Mouse (Mus musculus) spleen, adult 12 weeks (tissue): ENCODE data around the gene Cdhr4.
A peak's percentile ranks its signal among the peaks of the same experiment; 100 is the strongest.

Source experiments
- DNase-seq: peaks from one replicate; pipeline ENCODE4 v3.0.0; 2022; ENCODE audit warnings: low spot score

Cdhr4 gene

GRCm38 (mm10) chr9:107992197-107992596 is at the start of gene Cdhr4:
Gene Cdhr4, plus strand, starts transcription at chr9:107992497.
- DNase-seq: no peak

GRCm38 (mm10) chr9:107947241-107948194 is 44.8 kb upstream of the Cdhr4 start:
- DNase-seq: peak; percentile 33

GRCm38 (mm10) chr9:107949184-107949921 is 42.9 kb upstream of the Cdhr4 start:
- no peak for DNase-seq

- DNase-seq: no peak
These were observed 42.4 kb upstream of the Cdhr4 start, which contains the start of gene Traip for GRCm38 (mm10) chr9:107949922-107950235. Gene Traip, plus strand, starts transcription at chr9:107950136.

GRCm38 (mm10) chr9:107950460-107951355 is 41.6 kb upstream of the Cdhr4 start:
- DNase-seq: peak; percentile 81

GRCm38 (mm10) chr9:107955613-107956289 is 36.5 kb upstream of the Cdhr4 start:
- DNase-seq: no peak

- no peak for DNase-seq
These were observed 35.2 kb upstream of the Cdhr4 start for GRCm38 (mm10) chr9:107957141-107957540.

GRCm38 (mm10) chr9:107959896-107960295 is 32.4 kb upstream of the Cdhr4 start:
- no peak for DNase-seq

GRCm38 (mm10) chr9:107960928-107961327 is 31.4 kb upstream of the Cdhr4 start:
- DNase-seq: no peak

GRCm38 (mm10) chr9:107961351-107961762 is 30.9 kb upstream of the Cdhr4 start:
- DNase-seq: no peak

- no peak for DNase-seq
These were observed 30.4 kb upstream of the Cdhr4 start for GRCm38 (mm10) chr9:107961881-107962280.

- DNase-seq: no peak
These were observed 29.4 kb upstream of the Cdhr4 start for GRCm38 (mm10) chr9:107962916-107963315.

- peak; percentile 59 for DNase-seq
These were observed 28.6 kb upstream of the Cdhr4 start for GRCm38 (mm10) chr9:107963700-107964099.

- DNase-seq: no peak
These were observed 27.6 kb upstream of the Cdhr4 start for GRCm38 (mm10) chr9:107964681-107965080.

GRCm38 (mm10) chr9:107966676-107967075 is 25.6 kb upstream of the Cdhr4 start:
- no peak for DNase-seq

GRCm38 (mm10) chr9:107967437-107967836 is 24.9 kb upstream of the Cdhr4 start:
- DNase-seq: no peak

- no peak for DNase-seq
These were observed 23.8 kb upstream of the Cdhr4 start for GRCm38 (mm10) chr9:107968531-107968930.

- no peak for DNase-seq
These were observed 22.0 kb upstream of the Cdhr4 start for GRCm38 (mm10) chr9:107970311-107970710.

GRCm38 (mm10) chr9:107971690-107972541 is 20.4 kb upstream of the Cdhr4 start:
- DNase-seq: peak; percentile 69

GRCm38 (mm10) chr9:107974491-107975171 is 17.7 kb upstream of the Cdhr4 start:
- DNase-seq: peak; percentile 38
